Mouse (Mus musculus): ENCODE measurements around the gene Tmem270.
"Not testable (repeated sequence)": the region's sequence is repeated elsewhere in the genome, so short reads cannot be mapped to it uniquely, and the experiment has no call there.

Tmem270 gene

GRCm38 (mm10) chr5:134906633-134907032 lies at the start of gene Tmem270:
Gene Tmem270, minus strand, starts transcription at chr5:134906733.
- no peak for DNase-seq

GRCm38 (mm10) chr5:134955491-134955890 lies 49.0 kb upstream of the Tmem270 start:
- no peak for DNase-seq

GRCm38 (mm10) chr5:134951053-134951884 lies 44.7 kb upstream of the Tmem270 start:
- no peak for DNase-seq

GRCm38 (mm10) chr5:134948085-134948439 lies 41.5 kb upstream of the Tmem270 start:
- no peak for DNase-seq

GRCm38 (mm10) chr5:134947420-134948084 lies 41.0 kb upstream of the Tmem270 start:
- no peak for DNase-seq

GRCm38 (mm10) chr5:134946857-134947255 lies 40.3 kb upstream of the Tmem270 start, which contains the start of gene Cldn4:
Gene Cldn4, minus strand, starts transcription at chr5:134946934.
- DNase-seq = no peak

GRCm38 (mm10) chr5:134946063-134946856 lies 39.7 kb upstream of the Tmem270 start:
- no peak for DNase-seq

- DNase-seq = no peak
Measured at GRCm38 (mm10) chr5:134945266-134945959, 38.9 kb upstream of the Tmem270 start.

- no peak for DNase-seq
Measured at GRCm38 (mm10) chr5:134944179-134944578, 37.6 kb upstream of the Tmem270 start.

- no peak for DNase-seq
Measured at GRCm38 (mm10) chr5:134942740-134943139, 36.2 kb upstream of the Tmem270 start.

- no peak for DNase-seq
Measured at GRCm38 (mm10) chr5:134941472-134942209, 35.1 kb upstream of the Tmem270 start.

GRCm38 (mm10) chr5:134939554-134939953 lies 33.0 kb upstream of the Tmem270 start:
- DNase-seq = not testable (repeated sequence)

GRCm38 (mm10) chr5:134939069-134939468 lies 32.5 kb upstream of the Tmem270 start:
- DNase-seq = no peak

GRCm38 (mm10) chr5:134936626-134937185 lies 30.2 kb upstream of the Tmem270 start:
- no peak for DNase-seq

GRCm38 (mm10) chr5:134936051-134936450 lies 29.5 kb upstream of the Tmem270 start:
- DNase-seq = no peak

- no peak for DNase-seq
Measured at GRCm38 (mm10) chr5:134934666-134935065, 28.1 kb upstream of the Tmem270 start.

GRCm38 (mm10) chr5:134933686-134934085 lies 27.2 kb upstream of the Tmem270 start:
- not testable (repeated sequence) for DNase-seq

GRCm38 (mm10) chr5:134933281-134933680 lies 26.7 kb upstream of the Tmem270 start:
- DNase-seq = no peak

GRCm38 (mm10) chr5:134932903-134933276 lies 26.4 kb upstream of the Tmem270 start:
- DNase-seq = peak; percentile 32

GRCm38 (mm10) chr5:134932179-134932902 lies 25.8 kb upstream of the Tmem270 start, which contains the start of gene Mettl27:
Gene Mettl27, plus strand, starts transcription at chr5:134932368.
- DNase-seq = peak; percentile 75

- no peak for DNase-seq
Measured at GRCm38 (mm10) chr5:134929988-134930387, 23.5 kb upstream of the Tmem270 start.

Data from cerebellum, adult 11-12 months (tissue).